Mouse (Mus musculus): ENCODE data around the gene Naa25. TPM values are rescaled to one million over a fixed set of nuclear protein-coding genes. Genes with fewer than 3 reads are reported as not detected.

Gene Naa25
- 28.9 TPM for polyA plus RNA-seq (2014; fragmentation: Illumina TruSeq; extraction: RNeasy Lipid Tissue Mini Kit (QIAGEN cat#74804); ENCODE audit: low read depth, low replicate concordance)

GRCm38 (mm10) chr5:121397187-121398145, at the start of gene Naa25:
Gene Naa25, plus strand, starts transcription at chr5:121397936.

GRCm38 (mm10) chr5:121385461-121386119, 12.1 kb upstream of the Naa25 start, which contains the start of gene Trafd1:
Gene Trafd1, minus strand, starts transcription at chr5:121385632.

GRCm38 (mm10) chr5:121451644-121452025, 53.9 kb downstream of the Naa25 start, which contains the start of gene Tmem116:
Gene Tmem116, plus strand, starts transcription at chr5:121451893.

GRCm38 (mm10) chr5:121452026-121452869, 54.5 kb downstream of the Naa25 start, which contains the start of gene Erp29:
Gene Erp29, minus strand, starts transcription at chr5:121452506.

Other genes starting within 250 kb of the Naa25 start
- gene Ptpn11, start 206.5 kb upstream of the Naa25 start, polyA plus RNA-seq (2014; fragmentation: Illumina TruSeq; extraction: RNeasy Lipid Tissue Mini Kit (QIAGEN cat#74804); ENCODE audit: low read depth, low replicate concordance): 28.7 TPM
- 202 TPM for gene Rpl6, start 193.5 kb upstream of the Naa25 start, polyA plus RNA-seq (2014; fragmentation: Illumina TruSeq; extraction: RNeasy Lipid Tissue Mini Kit (QIAGEN cat#74804); ENCODE audit: low read depth, low replicate concordance)
- 1.4 TPM for gene Hectd4, start 177.7 kb upstream of the Naa25 start, polyA plus RNA-seq (2014; fragmentation: Illumina TruSeq; extraction: RNeasy Lipid Tissue Mini Kit (QIAGEN cat#74804); ENCODE audit: low read depth, low replicate concordance)
- 10.9 TPM for gene Trafd1, start 12.3 kb upstream of the Naa25 start, polyA plus RNA-seq (2014; fragmentation: Illumina TruSeq; extraction: RNeasy Lipid Tissue Mini Kit (QIAGEN cat#74804); ENCODE audit: low read depth, low replicate concordance)
- gene Tmem116, start 54.0 kb downstream of the Naa25 start, polyA plus RNA-seq (2014; fragmentation: Illumina TruSeq; extraction: RNeasy Lipid Tissue Mini Kit (QIAGEN cat#74804); ENCODE audit: low read depth, low replicate concordance): 18.6 TPM
- gene Erp29, start 54.6 kb downstream of the Naa25 start, polyA plus RNA-seq (2014; fragmentation: Illumina TruSeq; extraction: RNeasy Lipid Tissue Mini Kit (QIAGEN cat#74804); ENCODE audit: low read depth, low replicate concordance): 19.7 TPM
- not detected for gene Adam1b, start 105.5 kb downstream of the Naa25 start, polyA plus RNA-seq (2014; fragmentation: Illumina TruSeq; extraction: RNeasy Lipid Tissue Mini Kit (QIAGEN cat#74804); ENCODE audit: low read depth, low replicate concordance)
- 0.81 TPM for gene Adam1a, start 147.5 kb downstream of the Naa25 start, polyA plus RNA-seq (2014; fragmentation: Illumina TruSeq; extraction: RNeasy Lipid Tissue Mini Kit (QIAGEN cat#74804); ENCODE audit: low read depth, low replicate concordance)
- gene Gm42878, start 147.5 kb downstream of the Naa25 start, polyA plus RNA-seq (2014; fragmentation: Illumina TruSeq; extraction: RNeasy Lipid Tissue Mini Kit (QIAGEN cat#74804); ENCODE audit: low read depth, low replicate concordance): 1.0 TPM
- 63.1 TPM for gene Mapkapk5, start 148.0 kb downstream of the Naa25 start, polyA plus RNA-seq (2014; fragmentation: Illumina TruSeq; extraction: RNeasy Lipid Tissue Mini Kit (QIAGEN cat#74804); ENCODE audit: low read depth, low replicate concordance)
- 10.7 TPM for gene Aldh2, start 195.9 kb downstream of the Naa25 start, polyA plus RNA-seq (2014; fragmentation: Illumina TruSeq; extraction: RNeasy Lipid Tissue Mini Kit (QIAGEN cat#74804); ENCODE audit: low read depth, low replicate concordance)
- 18.6 TPM for gene Acad12, start 221.0 kb downstream of the Naa25 start, polyA plus RNA-seq (2014; fragmentation: Illumina TruSeq; extraction: RNeasy Lipid Tissue Mini Kit (QIAGEN cat#74804); ENCODE audit: low read depth, low replicate concordance)

Measured in kidney, adult 10 weeks (tissue).